Mouse (Mus musculus) cerebellum, adult (tissue): ENCODE results near the gene Wars2.

Source experiments
- ATAC-seq: cut with Nextera tagmentation; 2 replicates; pipeline ENCODE4 v1.9.2; 2017; ENCODE audit warnings: mild to moderate bottlenecking, moderate library complexity, mixed read lengths; ENCODE audit not compliant: insufficient number of reproducible peaks, low FRiP score, low TSS enrichment

The Wars2 gene

GRCm38 (mm10) chr3:99140940-99141854 is at the start of gene Wars2:
Gene Wars2, plus strand, starts transcription at chr3:99141068.
- peak; percentile 97 for ATAC-seq

- no peak for ATAC-seq
Measured at GRCm38 (mm10) chr3:99096816-99097215, 44.1 kb upstream of the Wars2 start.

GRCm38 (mm10) chr3:99110353-99111213 is 30.3 kb upstream of the Wars2 start:
- no peak for ATAC-seq

GRCm38 (mm10) chr3:99111214-99111608 is 29.7 kb upstream of the Wars2 start:
- ATAC-seq = no peak

GRCm38 (mm10) chr3:99113266-99113837 is 27.5 kb upstream of the Wars2 start:
- ATAC-seq = no peak

- ATAC-seq = no peak
Measured at GRCm38 (mm10) chr3:99120942-99121341, 19.9 kb upstream of the Wars2 start.

- no peak for ATAC-seq
Measured at GRCm38 (mm10) chr3:99130521-99130920, 10.3 kb upstream of the Wars2 start.

GRCm38 (mm10) chr3:99131973-99132372 is 8.9 kb upstream of the Wars2 start:
- ATAC-seq = no peak

- no peak for ATAC-seq
Measured at GRCm38 (mm10) chr3:99133913-99134312, 7.0 kb upstream of the Wars2 start.

- ATAC-seq = no peak
Measured at GRCm38 (mm10) chr3:99147886-99148285, 7.0 kb downstream of the Wars2 start.

- ATAC-seq = no peak
Measured at GRCm38 (mm10) chr3:99149035-99149434, 8.2 kb downstream of the Wars2 start.

GRCm38 (mm10) chr3:99156286-99156685 is 15.4 kb downstream of the Wars2 start:
- no peak for ATAC-seq

GRCm38 (mm10) chr3:99156987-99157386 is 16.1 kb downstream of the Wars2 start:
- no peak for ATAC-seq

GRCm38 (mm10) chr3:99157451-99158015 is 16.7 kb downstream of the Wars2 start:
- no peak for ATAC-seq

GRCm38 (mm10) chr3:99160016-99160415 is 19.1 kb downstream of the Wars2 start:
- ATAC-seq = no peak

GRCm38 (mm10) chr3:99162191-99162590 is 21.3 kb downstream of the Wars2 start:
- ATAC-seq = no peak

GRCm38 (mm10) chr3:99167734-99168133 is 26.9 kb downstream of the Wars2 start:
- no peak for ATAC-seq

- ATAC-seq = no peak
Measured at GRCm38 (mm10) chr3:99173178-99173577, 32.3 kb downstream of the Wars2 start.

- ATAC-seq = no peak
Measured at GRCm38 (mm10) chr3:99174658-99175304, 33.9 kb downstream of the Wars2 start.
